Mouse (Mus musculus): ENCODE measurements around the gene Fn3krp. TPM values are rescaled to one million over a fixed set of nuclear protein-coding genes. Genes with fewer than 3 reads are reported as not detected.

Gene Fn3krp
- polyA plus RNA-seq (2016; fragmentation: Nextera tagmentation; extraction: Ambion mirVana), result 20.5 and 21.6 TPM in 2 replicates

- no peaks in the 10 kb centered on the region for H3K27me3 ChIP-seq (replicated peaks)
- peaks cover 48% of the 10 kb centered on the region for H3K4me1 ChIP-seq
- 2% methylated on average over 28 of the region's 28 CpGs for WGBS (ENCODE audit: insufficient replicate concordance)
- H3K9ac ChIP-seq, result peak within 1 kb of the TSS; percentile 94
- peak within 1 kb of the TSS; percentile 94 for H3K27ac ChIP-seq
- peak within 1 kb of the TSS; percentile 91 for H3K4me3 ChIP-seq
- ATAC-seq, result peak; percentile 98
- H3K4me2 ChIP-seq, result peak within 1 kb of the TSS; percentile 89
- peaks cover 21% of the 10 kb centered on the region for H3K36me3 ChIP-seq
- no peaks in the 10 kb centered on the region for H3K9me3 ChIP-seq (replicated peaks)
Observed at GRCm38 (mm10) chr11:121420830-121421552, at the start of gene Fn3krp. Gene Fn3krp (plus strand): TSS chr11:121421401.

GRCm38 (mm10) chr11:121373305-121373704 is 47.9 kb upstream of the Fn3krp start:
- peaks cover 5% of the 10 kb centered on the region; the same call in 1 of the 2 replicates for H3K27me3 ChIP-seq (replicated peaks)
- no peak overlapping the region for H3K4me2 ChIP-seq
- H3K9me3 ChIP-seq (replicated peaks), result no peaks in the 10 kb centered on the region
- H3K4me3 ChIP-seq, result no peak overlapping the region
- no peak overlapping the region for H3K9ac ChIP-seq
- WGBS (ENCODE audit: insufficient replicate concordance), result 51% methylated on average over 6 of the region's 6 CpGs
- no peak overlapping the region for H3K27ac ChIP-seq
- H3K36me3 ChIP-seq, result no peaks in the 10 kb centered on the region
- H3K4me1 ChIP-seq, result peaks cover 6% of the 10 kb centered on the region
- ATAC-seq, result no peak

- Histone ChIP-seq H3K4me2 (no peak overlapping the region), H3K36me3 (no peaks in the 10 kb centered on the region), H3K4me3 (no peak overlapping the region), H3K9ac (no peak overlapping the region), H3K27me3 (replicated peaks) (peaks cover 8% of the 10 kb centered on the region; the same call in 1 of the 2 replicates), H3K9me3 (replicated peaks) (peaks cover 5% of the 10 kb centered on the region), H3K27ac (no peak overlapping the region), H3K4me1 (no peaks in the 10 kb centered on the region)
- no peak for ATAC-seq
Observed at GRCm38 (mm10) chr11:121378644-121379043, 42.6 kb upstream of the Fn3krp start.

GRCm38 (mm10) chr11:121380294-121380693 is 40.9 kb upstream of the Fn3krp start:
- Histone ChIP-seq H3K9me3 (replicated peaks) (peaks cover 5% of the 10 kb centered on the region), H3K4me3 (no peak overlapping the region), H3K27me3 (replicated peaks) (peaks cover 10% of the 10 kb centered on the region; the same call in 1 of the 2 replicates), H3K27ac (no peak overlapping the region), H3K4me1 (no peaks in the 10 kb centered on the region), H3K36me3 (no peaks in the 10 kb centered on the region), H3K4me2 (no peak overlapping the region), H3K9ac (no peak overlapping the region)
- 51% methylated on average over 6 of the region's 6 CpGs for WGBS (ENCODE audit: insufficient replicate concordance)
- no peak for ATAC-seq

GRCm38 (mm10) chr11:121387750-121388553 is 33.2 kb upstream of the Fn3krp start, which contains the start of gene Rab40b:
Gene Rab40b (minus strand): TSS chr11:121388251.
- 3% methylated on average over 61 of the region's 61 CpGs for WGBS (ENCODE audit: insufficient replicate concordance)
- H3K4me3 ChIP-seq, result peak within 1 kb of the TSS; percentile 69

GRCm38 (mm10) chr11:121388554-121388945 is 32.7 kb upstream of the Fn3krp start:
- Histone ChIP-seq H3K27ac (no peak overlapping the region), H3K27me3 (replicated peaks) (peaks cover 30% of the 10 kb centered on the region)

More at GRCm38 (mm10) chr11:121387750-121388553, 33.2 kb upstream of the Fn3krp start, which contains the start of gene Rab40b:
- peak within 1 kb of the TSS; percentile 31; the same call in 1 of the 2 replicates for H3K27ac ChIP-seq
- peak within 1 kb of the TSS; percentile 97 for H3K4me2 ChIP-seq
- H3K9me3 ChIP-seq (replicated peaks), result no peaks in the 10 kb centered on the region
- peak within 1 kb of the TSS; percentile 72 for H3K9ac ChIP-seq
- no peaks in the 10 kb centered on the region for H3K36me3 ChIP-seq
- peaks cover 32% of the 10 kb centered on the region for H3K27me3 ChIP-seq (replicated peaks)
- peak; percentile 99 for ATAC-seq
- H3K4me1 ChIP-seq, result peaks cover 30% of the 10 kb centered on the region

GRCm38 (mm10) chr11:121390793-121391192 is 30.4 kb upstream of the Fn3krp start:
- ATAC-seq, result no peak
- no peak overlapping the region for H3K9ac ChIP-seq
- WGBS (ENCODE audit: insufficient replicate concordance), result 33% methylated on average over 3 of the region's 3 CpGs
- H3K9me3 ChIP-seq (replicated peaks), result no peaks in the 10 kb centered on the region
- H3K4me2 ChIP-seq, result no peak overlapping the region
- H3K4me1 ChIP-seq, result peaks cover 30% of the 10 kb centered on the region
- H3K27ac ChIP-seq, result no peak overlapping the region
- no peak overlapping the region for H3K4me3 ChIP-seq
- no peaks in the 10 kb centered on the region for H3K36me3 ChIP-seq
- peaks cover 27% of the 10 kb centered on the region for H3K27me3 ChIP-seq (replicated peaks)

More at GRCm38 (mm10) chr11:121388554-121388945, 32.7 kb upstream of the Fn3krp start:
- peak overlapping the region; percentile 97 for H3K4me2 ChIP-seq
- H3K9me3 ChIP-seq (replicated peaks), result no peaks in the 10 kb centered on the region
- H3K36me3 ChIP-seq, result no peaks in the 10 kb centered on the region
- H3K9ac ChIP-seq, result no peak overlapping the region
- 20% methylated on average over 6 of the region's 6 CpGs for WGBS (ENCODE audit: insufficient replicate concordance)
- ATAC-seq, result no peak
- peaks cover 30% of the 10 kb centered on the region for H3K4me1 ChIP-seq
- H3K4me3 ChIP-seq, result peak overlapping the region; percentile 69

- Histone ChIP-seq H3K4me2 (no peak overlapping the region), H3K9ac (no peak overlapping the region), H3K27ac (no peak overlapping the region), H3K27me3 (replicated peaks) (peaks cover 12% of the 10 kb centered on the region), H3K9me3 (replicated peaks) (no peaks in the 10 kb centered on the region), H3K36me3 (no peaks in the 10 kb centered on the region), H3K4me3 (no peak overlapping the region), H3K4me1 (peaks cover 25% of the 10 kb centered on the region)
- 47% methylated on average over 3 of the region's 3 CpGs for WGBS (ENCODE audit: insufficient replicate concordance)
- ATAC-seq, result no peak
Observed at GRCm38 (mm10) chr11:121392405-121392804, 28.8 kb upstream of the Fn3krp start.

- Histone ChIP-seq H3K4me1 (no peaks in the 10 kb centered on the region), H3K9ac (no peak overlapping the region), H3K4me3 (no peak overlapping the region), H3K27ac (no peak overlapping the region), H3K9me3 (replicated peaks) (no peaks in the 10 kb centered on the region), H3K36me3 (no peaks in the 10 kb centered on the region), H3K4me2 (no peak overlapping the region), H3K27me3 (replicated peaks) (peaks cover 34% of the 10 kb centered on the region)
- 66% methylated on average over 3 of the region's 3 CpGs for WGBS (ENCODE audit: insufficient replicate concordance)
- no peak for ATAC-seq
Observed at GRCm38 (mm10) chr11:121407366-121408155, 13.6 kb upstream of the Fn3krp start.

- H3K27me3 ChIP-seq (replicated peaks), result peaks cover 16% of the 10 kb centered on the region
- no peak overlapping the region for H3K4me3 ChIP-seq
- ATAC-seq, result no peak
- H3K27ac ChIP-seq, result no peak overlapping the region
- 0 out of 2 replicates have a peak, but pooled peaks cover 3% of the 10 kb centered on the region for H3K4me1 ChIP-seq
- 74% methylated on average over 5 of the region's 5 CpGs for WGBS (ENCODE audit: insufficient replicate concordance)
- H3K9ac ChIP-seq, result no peak overlapping the region
- no peaks in the 10 kb centered on the region for H3K9me3 ChIP-seq (replicated peaks)
- no peaks in the 10 kb centered on the region for H3K36me3 ChIP-seq
- H3K4me2 ChIP-seq, result no peak overlapping the region
Observed at GRCm38 (mm10) chr11:121414762-121415161, 6.4 kb upstream of the Fn3krp start.

- Histone ChIP-seq H3K9ac (no peak overlapping the region), H3K4me3 (no peak overlapping the region), H3K4me1 (peaks cover 5% of the 10 kb centered on the region), H3K27ac (no peak overlapping the region), H3K27me3 (replicated peaks) (peaks cover 12% of the 10 kb centered on the region), H3K9me3 (replicated peaks) (no peaks in the 10 kb centered on the region), H3K36me3 (no peaks in the 10 kb centered on the region), H3K4me2 (no peak overlapping the region)
- no peak for ATAC-seq
- 61% methylated on average over 5 of the region's 5 CpGs for WGBS (ENCODE audit: insufficient replicate concordance)
Observed at GRCm38 (mm10) chr11:121415351-121415750, 5.8 kb upstream of the Fn3krp start.

Measured in liver, embryonic 12.5 days (tissue).